Mouse (Mus musculus): ENCODE measurements around the gene Fbrsl1. TPM values are rescaled to one million over a fixed set of nuclear protein-coding genes. Genes with fewer than 3 reads are reported as not detected.

Fbrsl1 gene
- polyA plus RNA-seq, 1 experiment from 2014 or later = 17.5 TPM

- Histone ChIP-seq H3K4me1 (replicated peaks; ENCODE audit: control insufficient read depth, insufficient read depth, low read length) (peaks cover 3% of the 10 kb centered on the region; the same call in 1 of the 2 replicates), H3K27ac (ENCODE audit: low read depth, low read length) (no peak overlapping the region), H3K4me2 (replicated peaks; ENCODE audit: low read depth, low read length) (no peak overlapping the region), H3K9ac (ENCODE audit: low read depth, low read length) (no peak overlapping the region), H3K9me3 (ENCODE audit: control insufficient read depth, low read length) (no peaks in the 10 kb centered on the region), H3K4me3 (ENCODE audit: low read depth, low read length) (no peak overlapping the region), H3K27me3 (ENCODE audit: control insufficient read depth, insufficient read depth, low read length) (no peaks in the 10 kb centered on the region), H3K36me3 (ENCODE audit: control insufficient read depth, insufficient read depth, low read length) (peaks cover 7% of the 10 kb centered on the region; the same call in 1 of the 2 replicates)
- 88% methylated on average over 4 of the region's 4 CpGs for WGBS
- no peak for DNase-seq (ENCODE audit: low spot score)
- no peak for ATAC-seq (ENCODE audit: low FRiP score)
Measured at GRCm38 (mm10) chr5:110379823-110380222, 68.5 kb downstream of the Fbrsl1 start.

GRCm38 (mm10) chr5:110379086-110379485 is 69.2 kb downstream of the Fbrsl1 start:
- Histone ChIP-seq H3K9me3 (ENCODE audit: control insufficient read depth, low read length) (no peaks in the 10 kb centered on the region), H3K4me1 (replicated peaks; ENCODE audit: control insufficient read depth, insufficient read depth, low read length) (peaks cover 3% of the 10 kb centered on the region; the same call in 1 of the 2 replicates), H3K36me3 (ENCODE audit: control insufficient read depth, insufficient read depth, low read length) (peaks cover 7% of the 10 kb centered on the region; the same call in 1 of the 2 replicates), H3K27ac (ENCODE audit: low read depth, low read length) (no peak overlapping the region), H3K4me3 (ENCODE audit: low read depth, low read length) (no peak overlapping the region), H3K4me2 (replicated peaks; ENCODE audit: low read depth, low read length) (no peak overlapping the region), H3K9ac (ENCODE audit: low read depth, low read length) (no peak overlapping the region), H3K27me3 (ENCODE audit: control insufficient read depth, insufficient read depth, low read length) (no peaks in the 10 kb centered on the region)
- DNase-seq (ENCODE audit: low spot score) = no peak
- 91% methylated on average over 15 of the region's 15 CpGs for WGBS
- ATAC-seq (ENCODE audit: low FRiP score) = no peak

- Histone ChIP-seq H3K9me3 (ENCODE audit: control insufficient read depth, low read length) (no peaks in the 10 kb centered on the region), H3K27ac (ENCODE audit: low read depth, low read length) (no peak overlapping the region), H3K4me1 (replicated peaks; ENCODE audit: control insufficient read depth, insufficient read depth, low read length) (peaks cover 3% of the 10 kb centered on the region; the same call in 1 of the 2 replicates), H3K4me3 (ENCODE audit: low read depth, low read length) (no peak overlapping the region), H3K36me3 (ENCODE audit: control insufficient read depth, insufficient read depth, low read length) (peaks cover 7% of the 10 kb centered on the region; the same call in 1 of the 2 replicates), H3K9ac (ENCODE audit: low read depth, low read length) (no peak overlapping the region), H3K27me3 (ENCODE audit: control insufficient read depth, insufficient read depth, low read length) (no peaks in the 10 kb centered on the region), H3K4me2 (replicated peaks; ENCODE audit: low read depth, low read length) (no peak overlapping the region)
- DNase-seq (ENCODE audit: low spot score) (peak; percentile 35), ATAC-seq (ENCODE audit: low FRiP score) (peak; percentile 51)
- 25% methylated on average over 20 of the region's 20 CpGs for WGBS
Measured at GRCm38 (mm10) chr5:110378181-110378583, 70.1 kb downstream of the Fbrsl1 start.

- Histone ChIP-seq H3K4me1 (replicated peaks; ENCODE audit: control insufficient read depth, insufficient read depth, low read length) (peaks cover 3% of the 10 kb centered on the region; the same call in 1 of the 2 replicates), H3K9me3 (ENCODE audit: control insufficient read depth, low read length) (no peaks in the 10 kb centered on the region), H3K9ac (ENCODE audit: low read depth, low read length) (no peak overlapping the region), H3K27me3 (ENCODE audit: control insufficient read depth, insufficient read depth, low read length) (no peaks in the 10 kb centered on the region), H3K27ac (ENCODE audit: low read depth, low read length) (0 out of 2 replicates have a peak overlapping the region, but pooled peaks have one; percentile 3), H3K4me3 (ENCODE audit: low read depth, low read length) (no peak overlapping the region), H3K4me2 (replicated peaks; ENCODE audit: low read depth, low read length) (no peak overlapping the region), H3K36me3 (ENCODE audit: control insufficient read depth, insufficient read depth, low read length) (peaks cover 7% of the 10 kb centered on the region; the same call in 1 of the 2 replicates)
- peak; percentile 46 for ATAC-seq (ENCODE audit: low FRiP score)
- peak; percentile 88 for DNase-seq (ENCODE audit: low spot score)
- WGBS = 52% methylated on average over 8 of the region's 8 CpGs
Measured at GRCm38 (mm10) chr5:110376802-110377433, 71.4 kb downstream of the Fbrsl1 start.

- H3K9ac ChIP-seq (ENCODE audit: low read depth, low read length) = peak overlapping the region; percentile 61
Measured at GRCm38 (mm10) chr5:110363822-110364545, 84.3 kb downstream of the Fbrsl1 start.

GRCm38 (mm10) chr5:110363179-110363821 is 85.0 kb downstream of the Fbrsl1 start:
- Histone ChIP-seq H3K9me3 (ENCODE audit: control insufficient read depth, low read length) (no peaks in the 10 kb centered on the region), H3K4me1 (replicated peaks; ENCODE audit: control insufficient read depth, insufficient read depth, low read length) (peaks cover 5% of the 10 kb centered on the region; the same call in 1 of the 2 replicates), H3K4me3 (ENCODE audit: low read depth, low read length) (peak overlapping the region; percentile 39), H3K4me2 (replicated peaks; ENCODE audit: low read depth, low read length) (peak overlapping the region; percentile 95), H3K27ac (ENCODE audit: low read depth, low read length) (no peak overlapping the region), H3K27me3 (ENCODE audit: control insufficient read depth, insufficient read depth, low read length) (peaks cover 7% of the 10 kb centered on the region; the same call in 1 of the 2 replicates), H3K36me3 (ENCODE audit: control insufficient read depth, insufficient read depth, low read length) (no peaks in the 10 kb centered on the region), H3K9ac (ENCODE audit: low read depth, low read length) (peak overlapping the region; percentile 61)
- peak; percentile 90 for DNase-seq (ENCODE audit: low spot score)
- ATAC-seq (ENCODE audit: low FRiP score) = peak; percentile 79
- WGBS = 2% methylated on average over 64 of the region's 72 CpGs

More at GRCm38 (mm10) chr5:110363822-110364545, 84.3 kb downstream of the Fbrsl1 start:
- H3K36me3 ChIP-seq (ENCODE audit: control insufficient read depth, insufficient read depth, low read length) = no peaks in the 10 kb centered on the region
- 0 out of 2 replicates have a peak overlapping the region, but pooled peaks have one; percentile 7 for H3K27ac ChIP-seq (ENCODE audit: low read depth, low read length)
- WGBS = 34% methylated on average over 11 of the region's 11 CpGs
- H3K4me2 ChIP-seq (replicated peaks; ENCODE audit: low read depth, low read length) = peak overlapping the region; percentile 95
- DNase-seq (ENCODE audit: low spot score) (peak; percentile 28), ATAC-seq (ENCODE audit: low FRiP score) (no peak)
- peaks cover 5% of the 10 kb centered on the region; the same call in 1 of the 2 replicates for H3K4me1 ChIP-seq (replicated peaks; ENCODE audit: control insufficient read depth, insufficient read depth, low read length)
- peaks cover 7% of the 10 kb centered on the region; the same call in 1 of the 2 replicates for H3K27me3 ChIP-seq (ENCODE audit: control insufficient read depth, insufficient read depth, low read length)
- H3K9me3 ChIP-seq (ENCODE audit: control insufficient read depth, low read length) = no peaks in the 10 kb centered on the region
- H3K4me3 ChIP-seq (ENCODE audit: low read depth, low read length) = no peak overlapping the region

- ATAC-seq (ENCODE audit: low FRiP score) (peak; percentile 46; the same call in 1 of the 2 replicates), DNase-seq (ENCODE audit: low spot score) (no peak)
- Histone ChIP-seq H3K9ac (ENCODE audit: low read depth, low read length) (peak overlapping the region; percentile 61), H3K4me2 (replicated peaks; ENCODE audit: low read depth, low read length) (peak overlapping the region; percentile 95), H3K4me1 (replicated peaks; ENCODE audit: control insufficient read depth, insufficient read depth, low read length) (peaks cover 5% of the 10 kb centered on the region; the same call in 1 of the 2 replicates), H3K27me3 (ENCODE audit: control insufficient read depth, insufficient read depth, low read length) (peaks cover 7% of the 10 kb centered on the region; the same call in 1 of the 2 replicates), H3K36me3 (ENCODE audit: control insufficient read depth, insufficient read depth, low read length) (no peaks in the 10 kb centered on the region), H3K27ac (ENCODE audit: low read depth, low read length) (no peak overlapping the region), H3K4me3 (ENCODE audit: low read depth, low read length) (peak overlapping the region; percentile 39), H3K9me3 (ENCODE audit: control insufficient read depth, low read length) (no peaks in the 10 kb centered on the region)
- under 1% methylated on average over 28 of the region's 28 CpGs for WGBS
Measured at GRCm38 (mm10) chr5:110362813-110363178, 85.5 kb downstream of the Fbrsl1 start.

GRCm38 (mm10) chr5:110361465-110361864 is 86.8 kb downstream of the Fbrsl1 start:
- Histone ChIP-seq H3K9ac (ENCODE audit: low read depth, low read length) (no peak overlapping the region), H3K4me2 (replicated peaks; ENCODE audit: low read depth, low read length) (no peak overlapping the region), H3K36me3 (ENCODE audit: control insufficient read depth, insufficient read depth, low read length) (no peaks in the 10 kb centered on the region), H3K27ac (ENCODE audit: low read depth, low read length) (no peak overlapping the region), H3K9me3 (ENCODE audit: control insufficient read depth, low read length) (no peaks in the 10 kb centered on the region), H3K27me3 (ENCODE audit: control insufficient read depth, insufficient read depth, low read length) (peaks cover 7% of the 10 kb centered on the region; the same call in 1 of the 2 replicates), H3K4me1 (replicated peaks; ENCODE audit: control insufficient read depth, insufficient read depth, low read length) (peaks cover 5% of the 10 kb centered on the region; the same call in 1 of the 2 replicates), H3K4me3 (ENCODE audit: low read depth, low read length) (no peak overlapping the region)
- ATAC-seq (ENCODE audit: low FRiP score) (no peak), DNase-seq (ENCODE audit: low spot score) (no peak)
- 89% methylated on average over 6 of the region's 6 CpGs for WGBS

All from hindbrain, embryonic 11.5 days (tissue).